ENCODE assay signal across 18 mouse cellular contexts in the genomic region with DNA sequence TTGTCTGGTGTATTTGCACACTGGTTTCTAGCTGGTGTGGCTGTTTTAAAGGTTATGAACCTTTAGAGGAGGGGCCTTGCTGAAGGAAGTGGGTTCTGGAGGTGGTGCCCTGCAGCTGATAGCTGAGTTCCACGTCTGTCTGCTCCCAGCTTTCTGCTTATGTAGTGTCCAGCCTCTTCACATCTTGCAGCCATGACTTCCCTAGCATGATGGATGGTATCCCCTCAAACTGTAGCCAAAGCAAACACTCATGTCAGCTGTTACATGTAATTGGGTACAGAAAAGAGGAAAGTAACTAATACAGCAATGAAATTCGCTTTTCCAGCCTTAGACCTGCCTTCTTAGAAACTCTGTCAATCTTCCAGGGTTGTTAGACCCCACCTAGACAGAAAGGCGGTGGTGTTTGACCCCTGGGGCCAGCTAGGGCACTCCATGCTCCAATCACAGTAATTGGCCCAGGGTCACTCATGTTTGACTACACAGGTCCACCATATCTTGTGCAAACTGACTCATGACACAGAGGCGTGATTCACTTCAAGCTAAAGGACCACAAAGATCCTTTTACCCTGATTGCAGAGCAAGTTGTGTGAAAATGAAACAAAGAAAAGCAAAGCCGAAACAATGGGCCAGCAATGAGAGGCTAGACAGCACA.
A peak's percentile ranks its signal among the peaks of the same experiment; 100 is the strongest.
DNase-seq lines count a peak whose midpoint lies in the region; ATAC-seq and TF ChIP-seq lines count a peak whose summit lies in the region.
"Had no signal": no experiment of that assay in that cellular context is flagged by ENCODE, and none has a peak within 500 bp of the region (broad histone marks: within the 10 kb centered on the region; RNA-seq: fewer than 3 reads in every experiment).

No protein-coding gene starts in this region.

- no peak overlapping the region for H3K27ac ChIP-seq in intestine, embryonic 15.5 days
- peak overlapping the region; percentile 73 for H3K27ac ChIP-seq in stomach, embryonic 16.5 days (ENCODE audit: low read length)
- no peak overlapping the region for H3K27ac ChIP-seq in thymus, adult 2 months (ENCODE audit: control insufficient read depth, insufficient read depth, low read length)
- H3K27ac ChIP-seq: forebrain, embryonic 15.5 days; heart, adult 2 months; heart, embryonic 15.5 days; midbrain, embryonic 13.5 days had no signal

- H3K9me3 ChIP-seq in intestine, embryonic 15.5 days, result no peaks in the 10 kb centered on the region
- H3K9me3 ChIP-seq in stomach, embryonic 16.5 days (replicated peaks; ENCODE audit: control insufficient read depth, low read length), result no peaks in the 10 kb centered on the region
- H3K9me3 ChIP-seq: embryonic facial prominence, embryonic 10.5 days; forebrain, embryonic 15.5 days; heart, embryonic 15.5 days; midbrain, embryonic 13.5 days had no signal

- DNase-seq in kidney, adult 11 months, result peak; percentile 17
- no peak for DNase-seq in kidney, adult 18-20 months
- DNase-seq in kidney, postnatal 10 days, result peak; percentile 47
- no peak for DNase-seq in thymus, adult 2 months
- DNase-seq in gastrocnemius, adult 18-20 months (ENCODE audit: low spot score), result no peak
- no peak for DNase-seq in right cerebral cortex, adult 18-20 months
- DNase-seq: adrenal gland, adult 8-10 months; cerebellum, adult 2 months; heart, adult 2 months; layer of hippocampus, adult 9-11 months had no signal

- H3K36me3 ChIP-seq in intestine, embryonic 15.5 days, result no peaks in the 10 kb centered on the region
- no peaks in the 10 kb centered on the region for H3K36me3 ChIP-seq in stomach, embryonic 16.5 days (ENCODE audit: control insufficient read depth, insufficient read depth, low read length)
- no peaks in the 10 kb centered on the region for H3K36me3 ChIP-seq in thymus, adult 2 months (ENCODE audit: control insufficient read depth, insufficient read depth, low read length)
- H3K36me3 ChIP-seq: embryonic facial prominence, embryonic 10.5 days; forebrain, embryonic 15.5 days; heart, embryonic 15.5 days; midbrain, embryonic 13.5 days had no signal

- TF ChIP-seq CTCF in thymus, adult 2 months (IDR thresholded peaks at IDR 0.05; ENCODE audit: borderline replicate concordance, control insufficient read depth, extremely low read depth, insufficient read depth, low read length, poor library complexity), result no peak

- no peak overlapping the region for H3K4me3 ChIP-seq in intestine, embryonic 15.5 days (replicated peaks)
- H3K4me3 ChIP-seq in stomach, embryonic 16.5 days (replicated peaks; ENCODE audit: low read length), result no peak overlapping the region
- H3K4me3 ChIP-seq in thymus, adult 2 months (ENCODE audit: control insufficient read depth, insufficient read depth, low read length), result no peak overlapping the region
- H3K4me3 ChIP-seq: embryonic facial prominence, embryonic 10.5 days; erythroblast, embryonic 14.5 days; forebrain, embryonic 15.5 days; heart, adult 2 months; heart, embryonic 15.5 days; midbrain, embryonic 13.5 days had no signal

- 0 out of 2 replicates have a peak, but pooled peaks cover 10% of the 10 kb centered on the region for H3K4me1 ChIP-seq in intestine, embryonic 15.5 days (replicated peaks)
- peaks cover 12% of the 10 kb centered on the region; the same call in 1 of the 2 replicates for H3K4me1 ChIP-seq in stomach, embryonic 16.5 days (ENCODE audit: control insufficient read depth, insufficient read depth, low read length)
- H3K4me1 ChIP-seq in thymus, adult 2 months (replicated peaks; ENCODE audit: control insufficient read depth, insufficient read depth, low read length), result no peaks in the 10 kb centered on the region
- H3K4me1 ChIP-seq: heart, embryonic 15.5 days had no signal

- H3K27me3 ChIP-seq in intestine, embryonic 15.5 days (replicated peaks), result no peaks in the 10 kb centered on the region
- H3K27me3 ChIP-seq in stomach, embryonic 16.5 days (ENCODE audit: control insufficient read depth, insufficient read depth, low read length), result no peaks in the 10 kb centered on the region
- H3K27me3 ChIP-seq in thymus, adult 2 months (ENCODE audit: control insufficient read depth, insufficient read depth, low read length), result no peaks in the 10 kb centered on the region
- H3K27me3 ChIP-seq: CH12.LX; forebrain, embryonic 15.5 days; heart, embryonic 15.5 days; midbrain, embryonic 13.5 days had no signal

- H3K9ac ChIP-seq in intestine, embryonic 15.5 days, result no peak overlapping the region
- no peak overlapping the region for H3K9ac ChIP-seq in stomach, embryonic 16.5 days (ENCODE audit: low read length)
- H3K9ac ChIP-seq: forebrain, embryonic 15.5 days; heart, embryonic 15.5 days; midbrain, embryonic 13.5 days had no signal

- H3K4me2 ChIP-seq in intestine, embryonic 15.5 days (replicated peaks), result no peak overlapping the region
- H3K4me2 ChIP-seq in stomach, embryonic 16.5 days (ENCODE audit: low read depth, low read length), result peak overlapping the region; percentile 3; the same call in 1 of the 2 replicates
- H3K4me2 ChIP-seq: forebrain, embryonic 15.5 days; heart, embryonic 15.5 days; midbrain, embryonic 13.5 days had no signal

- 50% methylated on average over 5 of the region's 5 CpGs for WGBS in intestine, embryonic 15.5 days
- 45% methylated on average over 5 of the region's 5 CpGs for WGBS in stomach, embryonic 16.5 days
- WGBS in thymus, adult 2 months, result 88% methylated on average over 5 of the region's 5 CpGs

- ATAC-seq in intestine, embryonic 15.5 days, result peak; percentile 83
- ATAC-seq in stomach, embryonic 16.5 days (ENCODE audit: insufficient read depth, low FRiP score), result peak; percentile 85; the same call in 1 of the 2 replicates
- ATAC-seq: forebrain, embryonic 15.5 days; midbrain, embryonic 13.5 days had no signal

- TF ChIP-seq POLR2A in thymus, adult 2 months (IDR thresholded peaks at IDR 0.05; ENCODE audit: control insufficient read depth, extremely low read depth, insufficient read depth, low read length, poor library complexity), result no peak

Comparison
In these comparisons a context has a peak if more than half of its experiments do, and no peak if none do; other contexts are left out.
1. DNase-seq: peak in kidney, adult 11 months (single experiment) and kidney, postnatal 10 days (single experiment); none in kidney, adult 18-20 months (single experiment), thymus, adult 2 months (single experiment), gastrocnemius, adult 18-20 months (single experiment) and right cerebral cortex, adult 18-20 months (single experiment).